Mouse (Mus musculus) heart, adult 2 months (tissue): ENCODE measurements around the gene Hoxb7.

Experiments used
- CTCF ChIP-seq: fragments of 200-600 bp; IDR thresholded peaks from 2 replicates; pipeline ENCODE4 v1.8.1; 2022; ENCODE audit warnings: antibody characterized with exemption, mild to moderate bottlenecking, moderate library complexity
- EP300 ChIP-seq: fragments of 200-500 bp; IDR thresholded peaks from 2 replicates; pipeline ENCODE4 v1.6.1; 2011; ENCODE audit warnings: low read depth, low read length, control low read depth; ENCODE audit not compliant: insufficient read depth

- TF ChIP-seq CTCF (no peak), EP300 (no peak)
These were observed 20.5 kb upstream of the Hoxb7 start for GRCm38 (mm10) chr11:96265954-96266353.
